Mouse (Mus musculus): ENCODE results near the gene Lif.

GRCm38 (mm10) chr11:4276411-4276861, 19.1 kb downstream of the Lif start:
- no peak for TF ChIP-seq CTCF (IDR thresholded peaks at IDR 0.05; ENCODE audit: borderline replicate concordance, extremely low read depth, insufficient read depth, insufficient read length)
- no peak for TF ChIP-seq POLR2A (IDR thresholded peaks at IDR 0.05; ENCODE audit: borderline replicate concordance, extremely low read depth, insufficient read depth, insufficient read length, poor library complexity, severe bottlenecking)

Data from brain, embryonic 14.5 days (tissue).